Mouse (Mus musculus): ENCODE results near the gene Def6. TPM values are rescaled to one million over a fixed set of nuclear protein-coding genes. Genes with fewer than 3 reads are reported as not detected.
"Not testable (repeated sequence)": the region's sequence is repeated elsewhere in the genome, so short reads cannot be mapped to it uniquely, and the experiment has no call there.

The Def6 gene
- total and polyA plus RNA-seq, 3 experiments, result 2.9 to 4.5 (median 3.4) TPM

- intact Hi-C loops (cut with DNase I), result no loop called here
- DNase-seq, result peak in 1 of 2 experiments; percentile 46
- WGBS, result 19% methylated on average over 23 of the region's 23 CpGs
- peak overlapping the region; percentile 47 for H3K27ac ChIP-seq
- TF ChIP-seq POLR2A (IDR thresholded peaks at IDR 0.05; ENCODE audit: insufficient read depth, low read depth, low read length) (no peak), CTCF (IDR thresholded peaks at IDR 0.05) (peak; percentile 9), EP300 (IDR thresholded peaks at IDR 0.05; ENCODE audit: insufficient read depth, low read depth, low read length) (no peak)
- no peaks in the 10 kb centered on the region for H3K36me3 ChIP-seq (ENCODE audit: control insufficient read depth, insufficient read depth, low read length)
- H3K4me3 ChIP-seq, result no peak overlapping the region
- no peaks in the 10 kb centered on the region for H3K27me3 ChIP-seq (ENCODE audit: control insufficient read depth, insufficient read depth, low read length)
- H3K4me1 ChIP-seq (ENCODE audit: control insufficient read depth, insufficient read depth, low read length), result no peaks in the 10 kb centered on the region
- H3K79me2 ChIP-seq (replicated peaks; ENCODE audit: control insufficient read depth, insufficient read depth, low read length), result no peaks in the 10 kb centered on the region
- H3K9ac ChIP-seq (ENCODE audit: low read depth, low read length), result no peak overlapping the region
Measured at GRCm38 (mm10) chr17:28217721-28218649, 10.4 kb downstream of the Def6 start.

GRCm38 (mm10) chr17:28222463-28222862 lies 14.9 kb downstream of the Def6 start:
- intact Hi-C loops (cut with DNase I), result loop anchor here (2.0 kb wide), 1 partner anchor 16 kb away; the partner anchor contains the start of gene Def6
- H3K4me3 ChIP-seq; H3K36me3 ChIP-seq (ENCODE audit: control insufficient read depth, insufficient read depth, low read length); H3K9ac ChIP-seq (ENCODE audit: low read depth, low read length); H3K79me2 ChIP-seq (replicated peaks; ENCODE audit: control insufficient read depth, insufficient read depth, low read length); DNase-seq; H3K27ac ChIP-seq; H3K27me3 ChIP-seq (ENCODE audit: control insufficient read depth, insufficient read depth, low read length); H3K4me1 ChIP-seq (ENCODE audit: control insufficient read depth, insufficient read depth, low read length): not testable (repeated sequence)
- WGBS, result 88% methylated on average over 10 of the region's 10 CpGs

- H3K27ac ChIP-seq, result peak overlapping the region; percentile 82
- H3K4me1 ChIP-seq (ENCODE audit: control insufficient read depth, insufficient read depth, low read length), result peaks cover 4% of the 10 kb centered on the region
- peak; percentile 92 to 93 for DNase-seq
- peak; percentile 72 for TF ChIP-seq POLR2A (IDR thresholded peaks at IDR 0.05; ENCODE audit: insufficient read depth, low read depth, low read length)
- peak; percentile 47 for TF ChIP-seq CTCF (IDR thresholded peaks at IDR 0.05)
- TF ChIP-seq EP300 (IDR thresholded peaks at IDR 0.05; ENCODE audit: insufficient read depth, low read depth, low read length), result 0 out of 2 replicates have a peak, but pooled peaks have one; percentile 38
- no peaks in the 10 kb centered on the region for H3K27me3 ChIP-seq (ENCODE audit: control insufficient read depth, insufficient read depth, low read length)
- peak overlapping the region; percentile 82 for H3K9ac ChIP-seq (ENCODE audit: low read depth, low read length)
- H3K79me2 ChIP-seq (replicated peaks; ENCODE audit: control insufficient read depth, insufficient read depth, low read length), result no peaks in the 10 kb centered on the region
- H3K4me3 ChIP-seq, result peak overlapping the region; percentile 58
- H3K36me3 ChIP-seq (ENCODE audit: control insufficient read depth, insufficient read depth, low read length), result no peaks in the 10 kb centered on the region
- WGBS, result 2% methylated on average over 46 of the region's 46 CpGs
- intact Hi-C loops (cut with DNase I), result loop anchor here (2.0 kb wide), 1 partner anchor 17 kb away; the partner anchor contains the start of gene Def6
Measured at GRCm38 (mm10) chr17:28223561-28224391, 16.2 kb downstream of the Def6 start.

GRCm38 (mm10) chr17:28224615-28225014 lies 17.0 kb downstream of the Def6 start:
- Histone ChIP-seq H3K9ac (ENCODE audit: low read depth, low read length) (no peak overlapping the region), H3K79me2 (replicated peaks; ENCODE audit: control insufficient read depth, insufficient read depth, low read length) (no peaks in the 10 kb centered on the region), H3K36me3 (ENCODE audit: control insufficient read depth, insufficient read depth, low read length) (no peaks in the 10 kb centered on the region), H3K4me3 (no peak overlapping the region), H3K27me3 (ENCODE audit: control insufficient read depth, insufficient read depth, low read length) (no peaks in the 10 kb centered on the region), H3K27ac (peak overlapping the region; percentile 82; the same call in 1 of the 2 replicates), H3K4me1 (ENCODE audit: control insufficient read depth, insufficient read depth, low read length) (peaks cover 4% of the 10 kb centered on the region)
- no peak for TF ChIP-seq POLR2A (IDR thresholded peaks at IDR 0.05; ENCODE audit: insufficient read depth, low read depth, low read length)
- no peak for TF ChIP-seq EP300 (IDR thresholded peaks at IDR 0.05; ENCODE audit: insufficient read depth, low read depth, low read length)
- TF ChIP-seq CTCF (IDR thresholded peaks at IDR 0.05), result no peak
- intact Hi-C loops (cut with DNase I), result loop anchor here (5.0 kb wide), 1 partner anchor 143 kb away; the partner anchor contains the start of gene Tulp1
- WGBS, result 88% methylated on average over 10 of the region's 10 CpGs
- DNase-seq, result no peak

GRCm38 (mm10) chr17:28226014-28226413 lies 18.4 kb downstream of the Def6 start:
- 7% methylated on average over 21 of the region's 21 CpGs for WGBS
- Histone ChIP-seq H3K9ac (ENCODE audit: low read depth, low read length) (no peak overlapping the region), H3K79me2 (replicated peaks; ENCODE audit: control insufficient read depth, insufficient read depth, low read length) (no peaks in the 10 kb centered on the region), H3K27ac (no peak overlapping the region; the same call in 1 of the 2 replicates), H3K4me1 (ENCODE audit: control insufficient read depth, insufficient read depth, low read length) (peaks cover 4% of the 10 kb centered on the region), H3K27me3 (ENCODE audit: control insufficient read depth, insufficient read depth, low read length) (no peaks in the 10 kb centered on the region), H3K4me3 (no peak overlapping the region), H3K36me3 (ENCODE audit: control insufficient read depth, insufficient read depth, low read length) (no peaks in the 10 kb centered on the region)
- peak; percentile 93 to 94 for DNase-seq
- no peak; the same call in 1 of the 2 replicates for TF ChIP-seq CTCF (IDR thresholded peaks at IDR 0.05)
- TF ChIP-seq EP300 (IDR thresholded peaks at IDR 0.05; ENCODE audit: insufficient read depth, low read depth, low read length), result peak; percentile 98
- intact Hi-C loops (cut with DNase I), result loop anchor here (1.0 to 5.0 kb wide), 2 partner anchors 83 to 141 kb away; partner anchors contain the start of gene Tulp1
